In the genomic region with DNA sequence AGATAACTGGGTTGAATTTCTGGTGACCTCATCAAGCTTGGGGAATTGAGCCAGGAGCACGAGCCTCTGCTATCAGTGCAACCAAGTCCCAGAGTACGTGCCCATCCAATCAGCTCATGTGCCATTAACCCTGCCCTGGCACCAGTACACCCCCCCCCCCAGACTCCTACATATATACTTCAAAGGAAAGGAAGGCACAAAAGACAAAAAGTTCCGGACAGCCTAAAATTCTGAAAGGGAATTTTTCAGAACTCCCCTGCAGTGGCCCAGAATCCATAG, we compare ENCODE assay signal across 33 mouse cellular contexts. TPM values are rescaled to one million over a fixed set of nuclear protein-coding genes. Genes with fewer than 3 reads are reported as not detected.
DNase-seq lines count a peak whose midpoint lies in the region; ATAC-seq and TF ChIP-seq lines count a peak whose summit lies in the region.
"Had no signal": no experiment of that assay in that cellular context is flagged by ENCODE, and none has a peak within 500 bp of the region (broad histone marks: within the 10 kb centered on the region; RNA-seq: fewer than 3 reads in every experiment).

No protein-coding gene starts in this region.

- no peak overlapping the region for H3K4me3 ChIP-seq in heart, embryonic 16.5 days (ENCODE audit: low read length)
- no peak overlapping the region for H3K4me3 ChIP-seq in heart, adult 2 months
- no peak overlapping the region for H3K4me3 ChIP-seq in neural tube, embryonic 13.5 days
- H3K4me3 ChIP-seq in neural tube, embryonic 15.5 days (replicated peaks) = no peak overlapping the region
- H3K4me3 ChIP-seq: embryonic facial prominence, embryonic 10.5 days; embryonic facial prominence, embryonic 15.5 days; forebrain, embryonic 13.5 days; liver, embryonic 12.5 days; stomach, embryonic 15.5 days had no signal

- peaks cover 41% of the 10 kb centered on the region for H3K4me1 ChIP-seq in heart, embryonic 16.5 days (ENCODE audit: control insufficient read depth, insufficient read depth, low read length)
- peaks cover 6% of the 10 kb centered on the region for H3K4me1 ChIP-seq in heart, adult 2 months (ENCODE audit: control insufficient read depth, insufficient read depth, low read length)
- peaks cover 52% of the 10 kb centered on the region for H3K4me1 ChIP-seq in neural tube, embryonic 13.5 days (replicated peaks)
- H3K4me1 ChIP-seq in neural tube, embryonic 15.5 days = peaks cover 35% of the 10 kb centered on the region

- intact Hi-C loops in heart, postnatal 36 days (cut with DNase I) = no loop called here
- intact Hi-C loops in heart, adult 2 months (cut with DNase I) = no loop called here

- H3K27me3 ChIP-seq in heart, embryonic 16.5 days (ENCODE audit: control insufficient read depth, insufficient read depth, low read length) = no peaks in the 10 kb centered on the region
- H3K27me3 ChIP-seq in heart, adult 2 months (ENCODE audit: control insufficient read depth, insufficient read depth, low read length) = no peaks in the 10 kb centered on the region
- no peaks in the 10 kb centered on the region for H3K27me3 ChIP-seq in neural tube, embryonic 13.5 days
- H3K27me3 ChIP-seq in neural tube, embryonic 15.5 days (replicated peaks) = no peaks in the 10 kb centered on the region
- H3K27me3 ChIP-seq: embryonic facial prominence, embryonic 15.5 days; forebrain, embryonic 13.5 days; stomach, embryonic 15.5 days had no signal

- H3K79me2 ChIP-seq in heart, adult 2 months (replicated peaks; ENCODE audit: control insufficient read depth, insufficient read depth, low read length) = no peaks in the 10 kb centered on the region

- TF ChIP-seq POLR2A in heart, adult 2 months (IDR thresholded peaks at IDR 0.05; ENCODE audit: insufficient read depth, low read depth, low read length) = no peak

- no peak for TF ChIP-seq EP300 in heart, adult 2 months (IDR thresholded peaks at IDR 0.05; ENCODE audit: insufficient read depth, low read depth, low read length)

- peak overlapping the region; percentile 23; the same call in 1 of the 2 replicates for H3K9ac ChIP-seq in heart, embryonic 16.5 days (ENCODE audit: low read length)
- no peak overlapping the region for H3K9ac ChIP-seq in heart, adult 2 months (ENCODE audit: low read depth, low read length)
- no peak overlapping the region for H3K9ac ChIP-seq in neural tube, embryonic 13.5 days
- no peak overlapping the region for H3K9ac ChIP-seq in neural tube, embryonic 15.5 days (replicated peaks)
- H3K9ac ChIP-seq: embryonic facial prominence, embryonic 15.5 days; forebrain, embryonic 13.5 days; liver, embryonic 12.5 days; liver, postnatal 0 days; stomach, embryonic 15.5 days had no signal

- DNase-seq in heart, adult 11 months = peak; percentile 93
- no peak for DNase-seq in heart, postnatal 36 days
- DNase-seq in heart, adult 2 months = no peak
- no peak for DNase-seq in right cerebral cortex, postnatal 36 days (ENCODE audit: low spot score in 2 of 2)
- DNase-seq: adrenal gland, adult 8-10 months; cerebellum, adult 2 months; gastrocnemius, postnatal 14 days; kidney, adult 8-10 months; kidney, postnatal 4 days; layer of hippocampus, postnatal 36 days; liver, postnatal 0 days; right cerebral cortex, postnatal 14 days; thymus, adult 2 months; thymus, postnatal 36 days had no signal

- no peak for TF ChIP-seq CTCF in heart, adult 2 months (IDR thresholded peaks at IDR 0.05)

- ATAC-seq in heart, embryonic 16.5 days (replicated peaks; ENCODE audit: extremely low read depth, insufficient read depth, low FRiP score) = peak; percentile 82
- ATAC-seq in neural tube, embryonic 13.5 days (ENCODE audit: low read depth) = no peak
- ATAC-seq in neural tube, embryonic 15.5 days (ENCODE audit: low FRiP score) = no peak
- ATAC-seq in megakaryocyte progenitor cell, adult 5-6 weeks (replicated peaks; ENCODE audit: poor library complexity) = 0 out of 2 replicates have a peak, but pooled peaks have one; percentile 26
- ATAC-seq: forebrain, embryonic 13.5 days; liver, embryonic 12.5 days; liver, postnatal 0 days; lung, postnatal 0 days; midbrain, embryonic 16.5 days had no signal

- H3K9me3 ChIP-seq in heart, embryonic 16.5 days (replicated peaks; ENCODE audit: control insufficient read depth, low read length) = no peaks in the 10 kb centered on the region
- H3K9me3 ChIP-seq in neural tube, embryonic 13.5 days = no peaks in the 10 kb centered on the region
- no peaks in the 10 kb centered on the region for H3K9me3 ChIP-seq in neural tube, embryonic 15.5 days (replicated peaks)
- H3K9me3 ChIP-seq: embryonic facial prominence, embryonic 10.5 days; embryonic facial prominence, embryonic 15.5 days; forebrain, embryonic 13.5 days; liver, embryonic 12.5 days; stomach, embryonic 15.5 days had no signal

- no peaks in the 10 kb centered on the region for H3K36me3 ChIP-seq in heart, embryonic 16.5 days (ENCODE audit: control insufficient read depth, insufficient read depth)
- no peaks in the 10 kb centered on the region for H3K36me3 ChIP-seq in heart, adult 2 months (ENCODE audit: control insufficient read depth, insufficient read depth, low read length)
- H3K36me3 ChIP-seq in neural tube, embryonic 13.5 days = no peaks in the 10 kb centered on the region
- H3K36me3 ChIP-seq in neural tube, embryonic 15.5 days = no peaks in the 10 kb centered on the region
- H3K36me3 ChIP-seq: embryonic facial prominence, embryonic 10.5 days; embryonic facial prominence, embryonic 15.5 days; liver, embryonic 12.5 days; stomach, embryonic 15.5 days had no signal

- peak overlapping the region; percentile 31 for H3K4me2 ChIP-seq in heart, embryonic 16.5 days (ENCODE audit: low read depth, low read length)
- no peak overlapping the region for H3K4me2 ChIP-seq in neural tube, embryonic 13.5 days
- H3K4me2 ChIP-seq in neural tube, embryonic 15.5 days = no peak overlapping the region
- H3K4me2 ChIP-seq: embryonic facial prominence, embryonic 15.5 days; forebrain, embryonic 13.5 days; liver, embryonic 12.5 days; stomach, embryonic 15.5 days had no signal

- H3K27ac ChIP-seq in heart, embryonic 16.5 days (ENCODE audit: low read length) = peak overlapping the region; percentile 38; the same call in 1 of the 2 replicates
- H3K27ac ChIP-seq in heart, adult 2 months = no peak overlapping the region
- H3K27ac ChIP-seq in neural tube, embryonic 13.5 days (replicated peaks) = peak overlapping the region; percentile 71; the same call in 1 of the 2 replicates
- no peak overlapping the region for H3K27ac ChIP-seq in neural tube, embryonic 15.5 days (replicated peaks)
- H3K27ac ChIP-seq: embryonic facial prominence, embryonic 10.5 days; embryonic facial prominence, embryonic 15.5 days; forebrain, embryonic 13.5 days; kidney, postnatal 0 days; liver, embryonic 12.5 days; stomach, embryonic 15.5 days had no signal

- WGBS in heart, embryonic 16.5 days = 31% methylated on average over 3 of the region's 3 CpGs
- WGBS in heart, adult 2 months = 16% methylated on average over 3 of the region's 3 CpGs
- WGBS in neural tube, embryonic 13.5 days = 75% methylated on average over 3 of the region's 3 CpGs
- 69% methylated on average over 3 of the region's 3 CpGs for WGBS in neural tube, embryonic 15.5 days

RNA-seq across cellular contexts. Expression of a gene that starts 5.2 kb away (rescaled TPM):
- 1 to 10 TPM; 4.4 to 5.7 TPM for total RNA-seq in heart, postnatal 36 days (2021)
- 262 and 287 TPM in 2 replicates for polyA plus RNA-seq in heart, embryonic 16.5 days (2015; fragmentation: Nextera tagmentation; extraction: Ambion mirVana)
- 1 to 10 TPM; 3.5 to 5.1 TPM for total RNA-seq in heart, adult 2 months (2021)
- 5.1 and 7.0 TPM in 2 replicates for polyA plus RNA-seq in heart, adult 2 months (2012; rRNA removed)
- 1,745 and 1,831 TPM in 2 replicates for polyA plus RNA-seq in neural tube, embryonic 13.5 days (2015; fragmentation: Nextera tagmentation; extraction: Ambion mirVana)
- 1,442 and 1,675 TPM in 2 replicates for polyA plus RNA-seq in neural tube, embryonic 15.5 days (2015; fragmentation: Nextera tagmentation; extraction: Ambion mirVana)
- 56.8 and 62.3 TPM in 2 replicates for total RNA-seq in megakaryocyte progenitor cell, adult 5-6 weeks (2015)
- 37.5 and 43.9 TPM in 2 replicates for total RNA-seq in megakaryocyte progenitor cell, adult 5-6 weeks (2017)

RNA-seq across cellular contexts. Expression of a gene that starts 17.2 kb away (rescaled TPM):
- total RNA-seq in heart, postnatal 36 days (2021) = not detected
- polyA plus RNA-seq in heart, embryonic 16.5 days (2015; fragmentation: Nextera tagmentation; extraction: Ambion mirVana) = not detected in 2 replicates
- total RNA-seq in heart, adult 2 months (2021) = under 1 TPM in 1 of 2 experiments, not detected in 1; 0.45 TPM
- 0.64 TPM in 1 of 2 replicates, not detected in the other for polyA plus RNA-seq in heart, adult 2 months (2012; rRNA removed)
- not detected in 2 replicates for polyA plus RNA-seq in neural tube, embryonic 13.5 days (2015; fragmentation: Nextera tagmentation; extraction: Ambion mirVana)
- polyA plus RNA-seq in neural tube, embryonic 15.5 days (2015; fragmentation: Nextera tagmentation; extraction: Ambion mirVana) = 0.38 and 0.93 TPM in 2 replicates
- not detected in 2 replicates for total RNA-seq in megakaryocyte progenitor cell, adult 5-6 weeks (2015)
- not detected in 2 replicates for total RNA-seq in megakaryocyte progenitor cell, adult 5-6 weeks (2017)
- total RNA-seq: adrenal gland, postnatal 4 days; gastrocnemius, postnatal 14 days; granulocyte monocyte progenitor cell, adult 5-6 weeks; layer of hippocampus, postnatal 36 days; left cerebral cortex, postnatal 4 days had no signal
- polyA plus RNA-seq: embryonic facial prominence, embryonic 10.5 days; embryonic facial prominence, embryonic 15.5 days; forebrain, embryonic 13.5 days; hindbrain, embryonic 11.5 days; intestine, embryonic 16.5 days; limb, embryonic 14.5 days; liver, embryonic 12.5 days; neural tube, embryonic 11.5 days had no signal

RNA-seq across cellular contexts. Expression of a gene that starts 17.4 kb away (rescaled TPM):
- total RNA-seq in heart, postnatal 36 days (2021) = not detected
- not detected in 2 replicates for polyA plus RNA-seq in heart, embryonic 16.5 days (2015; fragmentation: Nextera tagmentation; extraction: Ambion mirVana)
- total RNA-seq in heart, adult 2 months (2021) = not detected
- 0.14 TPM in 1 of 2 replicates, not detected in the other for polyA plus RNA-seq in heart, adult 2 months (2012; rRNA removed)
- polyA plus RNA-seq in neural tube, embryonic 13.5 days (2015; fragmentation: Nextera tagmentation; extraction: Ambion mirVana) = not detected in 2 replicates
- 0.19 and 0.27 TPM in 2 replicates for polyA plus RNA-seq in neural tube, embryonic 15.5 days (2015; fragmentation: Nextera tagmentation; extraction: Ambion mirVana)
- not detected in 2 replicates for total RNA-seq in megakaryocyte progenitor cell, adult 5-6 weeks (2015)
- not detected in 2 replicates for total RNA-seq in megakaryocyte progenitor cell, adult 5-6 weeks (2017)
- total RNA-seq: adrenal gland, adult 8-10 months; adrenal gland, postnatal 4 days; gastrocnemius, postnatal 14 days; granulocyte monocyte progenitor cell, adult 5-6 weeks; layer of hippocampus, postnatal 36 days had no signal
- polyA plus RNA-seq: embryonic facial prominence, embryonic 10.5 days; embryonic facial prominence, embryonic 15.5 days; forebrain, embryonic 13.5 days; hindbrain, embryonic 11.5 days; intestine, embryonic 16.5 days; kidney, postnatal 0 days; limb, embryonic 14.5 days; liver, embryonic 12.5 days; neural tube, embryonic 11.5 days; stomach, embryonic 15.5 days; thymus, adult 2 months had no signal

RNA-seq across cellular contexts. Expression of a gene that starts 34.3 kb away (rescaled TPM):
- total RNA-seq in heart, postnatal 36 days (2021) = 10 to 100 TPM; 17.7 to 21.1 TPM
- polyA plus RNA-seq in heart, embryonic 16.5 days (2015; fragmentation: Nextera tagmentation; extraction: Ambion mirVana) = 123 and 139 TPM in 2 replicates
- total RNA-seq in heart, adult 2 months (2021) = 10 to 100 TPM; 15.7 to 16.1 TPM
- 17.9 and 35.2 TPM in 2 replicates for polyA plus RNA-seq in heart, adult 2 months (2012; rRNA removed)
- polyA plus RNA-seq in neural tube, embryonic 13.5 days (2015; fragmentation: Nextera tagmentation; extraction: Ambion mirVana) = 116 and 120 TPM in 2 replicates
- 77.8 and 119 TPM in 2 replicates for polyA plus RNA-seq in neural tube, embryonic 15.5 days (2015; fragmentation: Nextera tagmentation; extraction: Ambion mirVana)
- total RNA-seq in megakaryocyte progenitor cell, adult 5-6 weeks (2015) = 114 and 119 TPM in 2 replicates
- total RNA-seq in megakaryocyte progenitor cell, adult 5-6 weeks (2017) = 58.5 and 79.7 TPM in 2 replicates

RNA-seq across cellular contexts. Expression of a gene that starts 46.8 kb away (rescaled TPM):
- 10 to 100 TPM; 50.3 to 53.8 TPM for total RNA-seq in heart, postnatal 36 days (2021)
- 25.0 and 26.2 TPM in 2 replicates for polyA plus RNA-seq in heart, embryonic 16.5 days (2015; fragmentation: Nextera tagmentation; extraction: Ambion mirVana)
- 10 to 100 TPM; 48.8 to 50.3 TPM for total RNA-seq in heart, adult 2 months (2021)
- polyA plus RNA-seq in heart, adult 2 months (2012; rRNA removed) = 21.3 and 25.0 TPM in 2 replicates
- 34.8 and 38.1 TPM in 2 replicates for polyA plus RNA-seq in neural tube, embryonic 13.5 days (2015; fragmentation: Nextera tagmentation; extraction: Ambion mirVana)
- polyA plus RNA-seq in neural tube, embryonic 15.5 days (2015; fragmentation: Nextera tagmentation; extraction: Ambion mirVana) = 32.7 and 34.0 TPM in 2 replicates
- total RNA-seq in megakaryocyte progenitor cell, adult 5-6 weeks (2015) = 14.4 and 14.6 TPM in 2 replicates
- total RNA-seq in megakaryocyte progenitor cell, adult 5-6 weeks (2017) = 23.1 and 24.8 TPM in 2 replicates

Comparison
In these comparisons a context has a peak if more than half of its experiments do, and no peak if none do; other contexts are left out.
1. H3K27ac ChIP-seq: peak in heart, embryonic 16.5 days (single experiment) and neural tube, embryonic 13.5 days (single experiment); none in heart, adult 2 months (single experiment) and neural tube, embryonic 15.5 days (single experiment).
2. RNA of a gene that starts 5.2 kb away (polyA plus RNA-seq): 1,745 to 1,831 TPM in neural tube, embryonic 13.5 days, 1,442 to 1,675 TPM in neural tube, embryonic 15.5 days and 262 to 287 TPM in heart, embryonic 16.5 days; 5.1 to 7.0 TPM in heart, adult 2 months; every median in the first group is over 10 times any median in the second.
3. ATAC-seq: peak in heart, embryonic 16.5 days (single experiment) and megakaryocyte progenitor cell, adult 5-6 weeks (single experiment); none in neural tube, embryonic 13.5 days (single experiment) and neural tube, embryonic 15.5 days (single experiment).